Mouse (Mus musculus) CH12.LX (cell line): ENCODE measurements around the gene Pin1. TPM values are rescaled to one million over a fixed set of nuclear protein-coding genes. Genes with fewer than 3 reads are reported as not detected.

ENCODE experiments used
- DNase-seq: peaks from one replicate; pipeline ENCODE4 v3.0.0-alpha.2; 2013; ENCODE audit errors: extremely low read depth
- H3K27ac ChIP-seq: 2 replicates; pipeline ENCODE4 v1.5.1; 2012; ENCODE audit warnings: low read depth, mild to moderate bottlenecking, control low read depth, moderate library complexity; ENCODE audit not compliant: insufficient read depth
- H3K27me3 ChIP-seq: replicated peaks from 2 replicates; pipeline ENCODE3; 2012; ENCODE audit warnings: inconsistent platforms
- H3K36me3 ChIP-seq, 2 experiments: replicated peaks in 1 of 2; 2 replicates each; pipeline versions ENCODE3 to v1.6.1; 2012; ENCODE audit warnings: inconsistent platforms in 1 of 2, low read length in 1 of 2, mild to moderate bottlenecking in 1 of 2, mixed read lengths in 1 of 2, moderate library complexity in 1 of 2; ENCODE audit not compliant: control insufficient read depth in 1 of 2, insufficient read depth in 1 of 2
- H3K4me1 ChIP-seq, 2 experiments: 2 replicates each; pipeline ENCODE4 v1.6.1; 2012; ENCODE audit warnings: inconsistent platforms in 1 of 2, moderate library complexity in 1 of 2; ENCODE audit not compliant: insufficient read depth in 2 of 2, control insufficient read depth in 1 of 2
- H3K4me2 ChIP-seq: 2 replicates; pipeline ENCODE4 v1.6.1; 2012; ENCODE audit warnings: low read depth, mild to moderate bottlenecking, control low read depth; ENCODE audit not compliant: poor library complexity, insufficient read depth, severe bottlenecking
- H3K4me3 ChIP-seq, 3 experiments: fragments of 150-350 bp in 1 of 3; sonication (generic) in 1 of 3; replicated peaks in 1 of 3; 2 replicates each; pipeline versions ENCODE3 to v1.5.1; 2011 to 2012; ENCODE audit warnings: low read depth in 2 of 3, low read length in 2 of 3, mild to moderate bottlenecking in 2 of 3, moderate library complexity in 2 of 3, control low read depth in 1 of 3, improper control_type of control experiment in 1 of 3, inconsistent platforms in 1 of 3, mixed read lengths in 1 of 3; ENCODE audit not compliant: poor library complexity in 1 of 3
- H3K79me2 ChIP-seq: replicated peaks from 2 replicates; pipeline ENCODE4 v1.6.1; 2012; ENCODE audit warnings: mild to moderate bottlenecking, moderate library complexity; ENCODE audit not compliant: control insufficient read depth, poor library complexity, insufficient read depth, severe bottlenecking; ENCODE audit errors: extremely low read depth
- H3K9ac ChIP-seq: 2 replicates; pipeline ENCODE4 v1.6.1; 2012; ENCODE audit warnings: low read depth, mild to moderate bottlenecking, control low read depth, moderate library complexity; ENCODE audit not compliant: insufficient read depth
- H3K9me3 ChIP-seq: replicated peaks from 2 replicates; pipeline ENCODE3; 2012; ENCODE audit warnings: low read length, inconsistent platforms, mixed read lengths
- BHLHE40 ChIP-seq: IDR thresholded peaks from 2 replicates; pipeline ENCODE4 v1.6.1; 2011; ENCODE audit warnings: mild to moderate bottlenecking, low read depth, low read length, improper control_type of control experiment
- CHD1 ChIP-seq: IDR thresholded peaks from 2 replicates; pipeline ENCODE4 v1.6.1; 2012; ENCODE audit warnings: low read depth, low read length, improper control_type of control experiment, inconsistent platforms
- CHD2 ChIP-seq: IDR thresholded peaks from 2 replicates; pipeline ENCODE4 v1.6.1; 2011; ENCODE audit warnings: low read length, improper control_type of control experiment
- CTCF ChIP-seq, 2 experiments: IDR thresholded peaks in 1 of 2; conservative IDR thresholded peaks in 1 of 2; 2 replicates each; pipeline ENCODE4 v1.5.1; 2011 to 2012; ENCODE audit warnings: low read depth in 2 of 2, low read length in 2 of 2, improper control_type of control experiment in 1 of 2, inconsistent platforms in 1 of 2, mild to moderate bottlenecking in 1 of 2, moderate library complexity in 1 of 2
- E2F4 ChIP-seq: IDR thresholded peaks from 2 replicates; pipeline ENCODE4 v1.6.1; 2011; ENCODE audit warnings: low read depth, low read length, improper control_type of control experiment; ENCODE audit not compliant: insufficient replicate concordance
- ETS1 ChIP-seq: conservative IDR thresholded peaks from 2 replicates; pipeline ENCODE4 v1.6.1; 2012; ENCODE audit warnings: low read depth, mild to moderate bottlenecking, inconsistent platforms, low read length, improper control_type of control experiment, moderate library complexity
- GABPA ChIP-seq: IDR thresholded peaks from 2 replicates; pipeline ENCODE4 v1.6.1; 2012; ENCODE audit warnings: low read depth, low read length, improper control_type of control experiment, inconsistent platforms; ENCODE audit not compliant: insufficient replicate concordance
- JUN ChIP-seq: IDR thresholded peaks from 2 replicates; pipeline ENCODE4 v1.6.1; 2011; ENCODE audit warnings: low read depth, mild to moderate bottlenecking, low read length, improper control_type of control experiment, moderate library complexity; ENCODE audit not compliant: insufficient read depth
- JUND ChIP-seq: conservative IDR thresholded peaks from 2 replicates; pipeline ENCODE4 v1.6.1; 2011; ENCODE audit warnings: low read depth, low read length, improper control_type of control experiment
- KAT2A ChIP-seq: IDR thresholded peaks from 2 replicates; pipeline ENCODE4 v1.6.1; 2012; ENCODE audit warnings: low read length, improper control_type of control experiment, inconsistent platforms; ENCODE audit not compliant: insufficient replicate concordance
- MAZ ChIP-seq: IDR thresholded peaks from 2 replicates; pipeline ENCODE4 v1.6.1; 2012; ENCODE audit warnings: low read depth, mild to moderate bottlenecking, inconsistent platforms, low read length, improper control_type of control experiment, moderate library complexity
- MEF2A ChIP-seq: IDR thresholded peaks from 2 replicates; pipeline ENCODE4 v1.6.1; 2014; ENCODE audit warnings: low read depth, mild to moderate bottlenecking, inconsistent platforms, low read length, improper control_type of control experiment, borderline replicate concordance
- MXI1 ChIP-seq: IDR thresholded peaks from 2 replicates; pipeline ENCODE4 v1.6.1; 2011; ENCODE audit warnings: mild to moderate bottlenecking, low read depth, low read length, improper control_type of control experiment
- NELFE ChIP-seq: IDR thresholded peaks from 2 replicates; pipeline ENCODE4 v1.6.1; 2011; ENCODE audit warnings: low read depth, low read length, improper control_type of control experiment
- NRF1 ChIP-seq: IDR thresholded peaks from 2 replicates; pipeline ENCODE4 v1.6.1; 2014; ENCODE audit warnings: low read depth, mild to moderate bottlenecking, inconsistent platforms, low read length, improper control_type of control experiment, moderate library complexity
- PAX5 ChIP-seq: IDR thresholded peaks from 2 replicates; pipeline ENCODE4 v1.6.1; 2012; ENCODE audit warnings: low read length, inconsistent platforms, mixed read lengths
- POLR2A ChIP-seq: IDR thresholded peaks from 2 replicates; pipeline ENCODE4 v1.6.1; 2011; ENCODE audit warnings: low read depth, mild to moderate bottlenecking, improper control_type of control experiment, low read length
- POLR2AphosphoS2 ChIP-seq: IDR thresholded peaks from 2 replicates; pipeline ENCODE4 v1.6.1; 2011; ENCODE audit warnings: low read depth, low read length, improper control_type of control experiment
- RAD21 ChIP-seq: IDR thresholded peaks from 2 replicates; pipeline ENCODE4 v1.6.1; 2011; ENCODE audit warnings: low read depth, mild to moderate bottlenecking, low read length, improper control_type of control experiment, moderate library complexity
- RCOR1 ChIP-seq: conservative IDR thresholded peaks from 2 replicates; pipeline ENCODE4 v1.6.1; 2012; ENCODE audit warnings: low read depth, mild to moderate bottlenecking, inconsistent platforms, low read length, improper control_type of control experiment
- SIN3A ChIP-seq: IDR thresholded peaks from 2 replicates; pipeline ENCODE4 v1.6.1; 2012; ENCODE audit warnings: low read length, improper control_type of control experiment, inconsistent platforms
- SMC3 ChIP-seq: IDR thresholded peaks from 2 replicates; pipeline ENCODE4 v1.6.1; 2011; ENCODE audit warnings: low read depth, low read length, improper control_type of control experiment
- TCF12 ChIP-seq: IDR thresholded peaks from 2 replicates; pipeline ENCODE4 v1.6.1; 2014; ENCODE audit warnings: low read depth, mild to moderate bottlenecking, inconsistent platforms, low read length, improper control_type of control experiment
- UBTF ChIP-seq: IDR thresholded peaks from 2 replicates; pipeline ENCODE4 v1.6.1; 2012; ENCODE audit warnings: low read depth, mild to moderate bottlenecking, inconsistent platforms, low read length, improper control_type of control experiment, moderate library complexity
- USF2 ChIP-seq: conservative IDR thresholded peaks from 2 replicates; pipeline ENCODE4 v1.6.1; 2011; ENCODE audit warnings: low read depth, low read length, improper control_type of control experiment
- ZC3H11A ChIP-seq: IDR thresholded peaks from 2 replicates; pipeline ENCODE4 v1.6.1; 2012; ENCODE audit warnings: low read depth, mild to moderate bottlenecking, inconsistent platforms, low read length, improper control_type of control experiment
- ZKSCAN1 ChIP-seq: IDR thresholded peaks from 2 replicates; pipeline ENCODE4 v1.6.1; 2012; ENCODE audit warnings: low read depth, inconsistent platforms, low read length, improper control_type of control experiment, borderline replicate concordance
- ZNF384 ChIP-seq: IDR thresholded peaks from 2 replicates; pipeline ENCODE4 v1.6.1; 2012; ENCODE audit warnings: low read depth, low read length, improper control_type of control experiment, inconsistent platforms
- dilution Hi-C: fragments of 300-500 bp; cut with MboI; formaldehyde crosslinking; loops from 2 replicates; pipeline ENCODE4 v1.14.3; 2020; ENCODE audit warnings: low sequenced_read_pairs; ENCODE audit not compliant: extremely low pct_unique_long_range_greater_than_20kb, extremely low pct_ligation_motif_present
- in situ Hi-C: fragments of 300-500 bp; cut with MboI; formaldehyde crosslinking; loops from 3 replicates; pipeline ENCODE4 v1.14.3; 2019; ENCODE audit warnings: low sequenced_read_pairs, low pct_ligation_motif_present, low pct_unique_long_range_greater_than_20kb, mixed read lengths
- polyA plus RNA-seq: library from polyadenylated mRNA; unstranded; fragments of >175 nt; gene quantifications from 2 replicates; pipeline ENCODE4 v1.2.1, GENCODE M21; 2012; ENCODE audit warnings: low read depth; ENCODE audit not compliant: insufficient read length
- total RNA-seq, 2 experiments: library from RNA; depleted of rRNA; stranded (reverse); fragments of 300-350 nt in 1 of 2; fragments of >200 nt in 1 of 2; gene quantifications; 2 replicates each; pipeline ENCODE4 v1.2.3; 2012 to 2014

Gene Pin1
- total and polyA plus RNA-seq, 3 experiments, result 37.0 to 48.6 (median 43.0) TPM

DNA sequence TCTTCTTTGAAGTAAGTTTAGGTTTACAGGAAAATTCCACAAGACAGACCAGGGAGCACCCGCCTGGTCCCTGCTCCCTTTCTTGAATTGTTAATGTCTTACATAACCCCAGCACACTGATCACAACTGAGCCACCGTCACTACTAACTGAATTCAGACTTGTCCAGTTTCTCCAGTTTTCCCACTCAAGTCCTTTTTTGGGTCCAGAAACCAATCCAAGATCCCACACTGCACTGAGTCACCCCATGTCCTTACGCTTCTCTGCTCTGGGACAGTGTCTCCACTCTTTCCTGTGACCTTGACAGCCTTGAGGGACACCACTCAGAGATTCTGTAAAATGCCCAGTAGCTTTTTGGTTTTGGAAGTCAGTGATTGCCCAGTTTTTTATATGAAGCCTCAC is 41.0 kb downstream of the Pin1 start:
- H3K27ac ChIP-seq, result no peak overlapping the region
- H3K4me1 ChIP-seq, result peaks cover under 1 to 16% of the 10 kb centered on the region in 2 experiments
- no peak overlapping the region for H3K4me2 ChIP-seq
- no peak for DNase-seq
- peaks cover 21% of the 10 kb centered on the region for H3K27me3 ChIP-seq
- no peak overlapping the region for H3K9ac ChIP-seq
- H3K9me3 ChIP-seq, result no peaks in the 10 kb centered on the region
- no peaks in the 10 kb centered on the region for H3K36me3 ChIP-seq
- TF ChIP-seq POLR2A (no peak), TCF12 (no peak), SMC3 (no peak), NRF1 (no peak), ZNF384 (no peak), UBTF (no peak), MAZ (no peak), CHD1 (no peak), JUN (no peak), ZKSCAN1 (no peak), KAT2A (no peak), RAD21 (no peak), RCOR1 (no peak), MEF2A (no peak), CTCF (conservative IDR thresholded peaks at IDR 0.05 in 1 of 2, IDR thresholded peaks at IDR 0.05 in 1 of 2; ENCODE audit: low read depth in 2 of 2, low read length in 2 of 2) (no peak), GABPA (no peak), CHD2 (no peak), MXI1 (no peak), ZC3H11A (no peak)
- dilution Hi-C loops (no loop called here), in situ Hi-C loops (no loop called here)
- no peak overlapping the region for H3K4me3 ChIP-seq
- H3K79me2 ChIP-seq, result no peaks in the 10 kb centered on the region

DNA sequence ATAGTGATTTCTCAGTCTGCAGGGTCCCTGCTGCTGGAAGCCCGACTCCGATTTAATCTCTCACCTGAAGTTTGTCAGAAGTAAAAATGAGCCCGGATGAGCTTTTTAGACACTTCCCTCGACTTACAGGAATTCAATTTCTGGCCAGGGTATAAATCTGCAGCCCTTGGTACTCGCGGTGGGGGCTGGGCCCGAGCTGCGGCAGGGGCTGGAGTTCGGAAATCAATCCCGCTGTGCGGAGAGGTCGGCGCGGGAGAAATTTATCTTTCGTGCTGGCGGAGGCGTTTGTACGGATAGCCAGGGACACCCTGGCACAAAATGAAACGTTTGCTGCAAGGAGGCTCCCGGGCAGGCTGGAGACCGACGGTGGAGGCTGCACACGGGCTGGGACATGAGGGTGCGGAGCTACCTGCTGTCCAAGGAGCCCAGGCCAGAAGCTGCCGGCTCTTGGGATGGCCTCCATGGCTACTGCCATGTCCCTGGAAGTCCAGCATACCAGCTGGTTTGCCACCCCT is 42.9 kb downstream of the Pin1 start:
- Histone ChIP-seq H3K27me3 (peaks cover 24% of the 10 kb centered on the region), H3K4me3 (no peak overlapping the region), H3K9ac (no peak overlapping the region), H3K27ac (no peak overlapping the region), H3K4me2 (no peak overlapping the region), H3K79me2 (no peaks in the 10 kb centered on the region), H3K4me1 (peaks cover 2 to 11% of the 10 kb centered on the region in 2 experiments), H3K9me3 (peaks cover under 1% of the 10 kb centered on the region), H3K36me3 (no peaks in the 10 kb centered on the region)
- no peak for DNase-seq
- dilution Hi-C loops (no loop called here), in situ Hi-C loops (no loop called here)
- TF ChIP-seq MXI1 (no peak), MAZ (no peak), SIN3A (no peak), JUND (no peak), NRF1 (no peak), CTCF (conservative IDR thresholded peaks at IDR 0.05 in 1 of 2, IDR thresholded peaks at IDR 0.05 in 1 of 2; ENCODE audit: low read depth in 2 of 2, low read length in 2 of 2) (no peak), ZC3H11A (no peak), TCF12 (no peak), NELFE (no peak), MEF2A (no peak), BHLHE40 (no peak), POLR2AphosphoS2 (no peak), JUN (no peak), UBTF (no peak), CHD2 (no peak), USF2 (no peak), E2F4 (no peak), RAD21 (no peak), ETS1 (no peak), PAX5 (no peak)
